ENCODE assay signal across 9 mouse cellular contexts in the genomic region with DNA sequence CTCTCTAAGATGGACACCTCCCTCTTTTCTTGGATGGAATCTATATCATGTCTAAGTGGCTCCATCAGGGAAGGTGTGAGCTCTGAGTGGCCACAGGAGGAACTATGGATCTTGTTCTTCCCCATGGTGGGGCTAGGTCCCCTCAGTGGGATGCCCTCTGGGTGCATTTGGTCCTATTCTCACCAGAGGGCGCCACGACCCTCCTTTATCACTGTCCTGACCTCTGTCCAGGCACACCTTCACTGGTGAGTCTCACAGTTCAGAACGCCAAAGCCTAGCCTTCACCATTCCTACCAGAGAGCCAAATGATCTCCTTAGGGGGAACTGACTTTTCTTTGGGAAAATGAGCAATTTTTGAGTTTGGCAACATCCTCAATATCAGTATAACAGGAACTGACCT.
DNase-seq lines count a peak whose midpoint lies in the region; ATAC-seq and TF ChIP-seq lines count a peak whose summit lies in the region.
"Had no signal": no experiment of that assay in that cellular context is flagged by ENCODE, and none has a peak within 500 bp of the region (broad histone marks: within the 10 kb centered on the region; RNA-seq: fewer than 3 reads in every experiment).

No protein-coding gene starts in this region.

- WGBS in forebrain, embryonic 11.5 days = 13% methylated on average over 3 of the region's 3 CpGs
- WGBS in forebrain, embryonic 15.5 days = 8% methylated on average over 3 of the region's 3 CpGs
- whole genome bisulfite sequencing in lung, embryonic 16.5 days = 14% methylated on average over 3 of the region's 3 CpGs

- no peak overlapping the region for H3K27ac ChIP-seq in forebrain, embryonic 11.5 days (ENCODE audit: low read depth, low read length)
- H3K27ac ChIP-seq in forebrain, embryonic 15.5 days (replicated peaks) = no peak overlapping the region
- H3K27ac ChIP-seq in bone marrow macrophage, adult 2 months (ENCODE audit: insufficient read depth, low read depth, low read length) = no peak overlapping the region
- no peak overlapping the region for H3K27ac ChIP-seq in lung, embryonic 16.5 days (ENCODE audit: low read length)
- H3K27ac ChIP-seq: midbrain, embryonic 12.5 days had no signal

- TF ChIP-seq POLR2A in bone marrow macrophage, adult 2 months (IDR thresholded peaks at IDR 0.05; ENCODE audit: borderline replicate concordance, low read depth, low read length) = no peak

- no peaks in the 10 kb centered on the region for H3K9me3 ChIP-seq in forebrain, embryonic 11.5 days (ENCODE audit: control insufficient read depth, low read length)
- H3K9me3 ChIP-seq in forebrain, embryonic 15.5 days = no peaks in the 10 kb centered on the region
- H3K9me3 ChIP-seq in lung, embryonic 16.5 days (ENCODE audit: control insufficient read depth, low read length) = no peaks in the 10 kb centered on the region
- H3K9me3 ChIP-seq: midbrain, embryonic 12.5 days had no signal

- DNase-seq in forebrain, embryonic 11.5 days (ENCODE audit: low spot score) = peak; percentile 57
- DNase-seq in B cell, adult 2 months = peak; percentile 69 to 72
- DNase-seq in heart, postnatal 4 days = peak; percentile 74
- no peak for DNase-seq in urinary bladder, postnatal 4 days (ENCODE audit: low spot score in 2 of 2)
- DNase-seq in left cerebral cortex, adult 9 months (ENCODE audit: low spot score in 2 of 2) = no peak

- no peaks in the 10 kb centered on the region for H3K36me3 ChIP-seq in forebrain, embryonic 11.5 days (ENCODE audit: control insufficient read depth, insufficient read depth, low read length)
- no peaks in the 10 kb centered on the region for H3K36me3 ChIP-seq in forebrain, embryonic 15.5 days
- H3K36me3 ChIP-seq in lung, embryonic 16.5 days (ENCODE audit: control insufficient read depth, insufficient read depth, low read length) = no peaks in the 10 kb centered on the region
- H3K36me3 ChIP-seq: midbrain, embryonic 12.5 days had no signal

- peak; percentile 39; the same call in 1 of the 2 replicates for TF ChIP-seq CTCF in bone marrow macrophage, adult 2 months (IDR thresholded peaks at IDR 0.05; ENCODE audit: low read depth, low read length)

- no peaks in the 10 kb centered on the region for H3K4me1 ChIP-seq in forebrain, embryonic 11.5 days (replicated peaks; ENCODE audit: control insufficient read depth, insufficient read depth, low read length)
- 0 out of 2 replicates have a peak, but pooled peaks cover 3% of the 10 kb centered on the region for H3K4me1 ChIP-seq in forebrain, embryonic 15.5 days
- peaks cover 22% of the 10 kb centered on the region for H3K4me1 ChIP-seq in bone marrow macrophage, adult 2 months (ENCODE audit: control insufficient read depth, insufficient read depth, low read length)
- H3K4me1 ChIP-seq in lung, embryonic 16.5 days (replicated peaks; ENCODE audit: control insufficient read depth, insufficient read depth, low read length) = peaks cover 3% of the 10 kb centered on the region; the same call in 1 of the 2 replicates

- H3K9ac ChIP-seq in forebrain, embryonic 11.5 days (ENCODE audit: low read length) = no peak overlapping the region
- H3K9ac ChIP-seq in forebrain, embryonic 15.5 days (replicated peaks) = no peak overlapping the region
- H3K9ac ChIP-seq in lung, embryonic 16.5 days (ENCODE audit: low read length) = no peak overlapping the region
- H3K9ac ChIP-seq: midbrain, embryonic 12.5 days had no signal

- no peak overlapping the region for H3K4me2 ChIP-seq in forebrain, embryonic 11.5 days (ENCODE audit: low read depth, low read length, severe bottlenecking)
- H3K4me2 ChIP-seq in forebrain, embryonic 15.5 days (replicated peaks) = no peak overlapping the region
- H3K4me2 ChIP-seq in lung, embryonic 16.5 days (ENCODE audit: low read depth, low read length) = no peak overlapping the region
- H3K4me2 ChIP-seq: midbrain, embryonic 12.5 days had no signal

- no peak for ATAC-seq in forebrain, embryonic 11.5 days (replicated peaks; ENCODE audit: low FRiP score)
- ATAC-seq in forebrain, embryonic 15.5 days (replicated peaks) = no peak
- peak; percentile 46; the same call in 1 of the 2 replicates for ATAC-seq in lung, embryonic 16.5 days (ENCODE audit: low read depth)

- H3K4me3 ChIP-seq in forebrain, embryonic 11.5 days (ENCODE audit: low read depth, low read length) = no peak overlapping the region
- no peak overlapping the region for H3K4me3 ChIP-seq in forebrain, embryonic 15.5 days
- H3K4me3 ChIP-seq in bone marrow macrophage, adult 2 months (ENCODE audit: insufficient read depth, low read length) = no peak overlapping the region
- H3K4me3 ChIP-seq in lung, embryonic 16.5 days (ENCODE audit: low read length) = no peak overlapping the region
- H3K4me3 ChIP-seq: midbrain, embryonic 12.5 days had no signal

- no peaks in the 10 kb centered on the region for H3K27me3 ChIP-seq in forebrain, embryonic 11.5 days (ENCODE audit: control insufficient read depth, insufficient read depth, low read length)
- H3K27me3 ChIP-seq in forebrain, embryonic 15.5 days = no peaks in the 10 kb centered on the region
- H3K27me3 ChIP-seq in lung, embryonic 16.5 days (ENCODE audit: control insufficient read depth, insufficient read depth, low read depth, low read length) = no peaks in the 10 kb centered on the region
- H3K27me3 ChIP-seq: midbrain, embryonic 12.5 days had no signal

Comparison
In these comparisons a context has a peak if more than half of its experiments do, and no peak if none do; other contexts are left out.
1. DNase-seq: peak in forebrain, embryonic 11.5 days (single experiment), B cell, adult 2 months (2 of 2) and heart, postnatal 4 days (single experiment); none in urinary bladder, postnatal 4 days (0 of 2) and left cerebral cortex, adult 9 months (0 of 2).